Mouse (Mus musculus): ENCODE results near the gene 4930432M17Rik.

GRCm38 (mm10) chr3:121652186-121652585, 18.4 kb upstream of the 4930432M17Rik start:
- TF ChIP-seq CTCF (IDR thresholded peaks at IDR 0.05; ENCODE audit: extremely low read depth, insufficient read length, insufficient replicate concordance, low read depth, low read length) = no peak
- no peak for TF ChIP-seq POLR2A (IDR thresholded peaks at IDR 0.05; ENCODE audit: low read depth, low read length)
